Mouse (Mus musculus): ENCODE results near the gene Cyp2b10. TPM values are rescaled to one million over a fixed set of nuclear protein-coding genes. Genes with fewer than 3 reads are reported as not detected.
"Not testable (repeated sequence)": the region's sequence is repeated elsewhere in the genome, so short reads cannot be mapped to it uniquely, and the experiment has no call there.

Gene Cyp2b10
- total RNA-seq, 2 experiments from 2014 or later, result 0.27 to 0.44 TPM

GRCm38 (mm10) chr7:25904489-25904888 lies 7.1 kb downstream of the Cyp2b10 start:
- DNase-seq (ENCODE audit: low spot score in 2 of 2), result no peak
- intact Hi-C loops (cut with DNase I), result no loop called here

- no peak for DNase-seq (ENCODE audit: low spot score in 2 of 2)
- intact Hi-C loops (cut with DNase I), result no loop called here
Measured at GRCm38 (mm10) chr7:25907380-25907779, 10.0 kb downstream of the Cyp2b10 start.

- DNase-seq (ENCODE audit: low spot score in 2 of 2), result no peak
- intact Hi-C loops (cut with DNase I), result no loop called here
Measured at GRCm38 (mm10) chr7:25910046-25910445, 12.6 kb downstream of the Cyp2b10 start.

GRCm38 (mm10) chr7:25916116-25916515 lies 18.7 kb downstream of the Cyp2b10 start:
- intact Hi-C loops (cut with DNase I), result no loop called here
- no peak for DNase-seq (ENCODE audit: low spot score in 2 of 2)

GRCm38 (mm10) chr7:25917271-25917670 lies 19.9 kb downstream of the Cyp2b10 start:
- DNase-seq (ENCODE audit: low spot score in 2 of 2); intact Hi-C loops (cut with DNase I): not testable (repeated sequence)

GRCm38 (mm10) chr7:25919467-25919866 lies 22.0 kb downstream of the Cyp2b10 start:
- intact Hi-C loops (cut with DNase I), result no loop called here

GRCm38 (mm10) chr7:25945274-25945673 lies 47.9 kb downstream of the Cyp2b10 start:
- intact Hi-C loops (cut with DNase I), result no loop called here

More at GRCm38 (mm10) chr7:25919467-25919866, 22.0 kb downstream of the Cyp2b10 start:
- no peak for DNase-seq (ENCODE audit: low spot score in 2 of 2)

More at GRCm38 (mm10) chr7:25945274-25945673, 47.9 kb downstream of the Cyp2b10 start:
- DNase-seq (ENCODE audit: low spot score in 2 of 2), result no peak

Other genes starting within 250 kb of the Cyp2b10 start
- gene Bckdha, start 238.6 kb upstream of the Cyp2b10 start, total RNA-seq (2021), result 10 to 100 TPM; 32.0 to 32.7 TPM
- 10 to 100 TPM; 22.6 to 23.9 TPM for gene Exosc5, start 238.5 kb upstream of the Cyp2b10 start, total RNA-seq (2021)
- 10 to 100 TPM; 40.2 to 48.8 TPM for gene Tmem91, start 222.5 kb upstream of the Cyp2b10 start, total RNA-seq (2021)
- 10 to 100 TPM; 25.5 to 30.1 TPM for gene B9d2, start 216.8 kb upstream of the Cyp2b10 start, total RNA-seq (2021)
- 10 to 100 TPM; 10.9 to 11.1 TPM for gene Tgfb1, start 210.6 kb upstream of the Cyp2b10 start, total RNA-seq (2021)
- 10 to 100 TPM; 56.2 to 56.7 TPM for gene Ccdc97, start 178.5 kb upstream of the Cyp2b10 start, total RNA-seq (2021)
- 100 to 1,000 TPM; 102 to 103 TPM for gene Hnrnpul1, start 142.9 kb upstream of the Cyp2b10 start, total RNA-seq (2021)
- gene Axl, start 108.9 kb upstream of the Cyp2b10 start, total RNA-seq (2021), result 10 to 100 TPM; 35.9 to 38.8 TPM
- gene Cyp2s1, start 80.7 kb upstream of the Cyp2b10 start, total RNA-seq (2021), result 1 to 10 TPM; 3.5 to 4.6 TPM
- gene Cyp2b13, start 163.9 kb downstream of the Cyp2b10 start, total RNA-seq (2021), result not detected

All from left cerebral cortex, postnatal 14 days (tissue).